Mouse (Mus musculus): ENCODE measurements around the gene Plac8.

DNA sequence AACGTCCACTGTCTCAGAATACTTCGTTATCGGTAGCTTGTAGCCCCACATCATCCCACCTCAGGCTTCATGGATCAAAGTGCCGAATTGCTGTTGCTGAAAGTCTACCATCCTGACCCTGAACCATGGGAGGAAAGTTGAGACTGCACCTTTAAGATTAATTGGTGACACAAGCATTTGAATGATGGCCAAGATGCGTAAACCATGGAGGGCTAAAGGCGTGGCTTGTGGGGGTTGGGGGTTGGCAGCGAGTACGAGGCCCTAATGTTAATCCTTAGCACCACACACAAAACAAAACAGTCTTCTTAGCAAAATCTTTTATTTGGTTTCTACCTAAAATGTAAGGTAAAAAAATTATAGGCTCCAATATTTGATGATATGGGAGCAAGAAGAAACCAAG lies 18.6 kb downstream of the Plac8 start:
- TF ChIP-seq MAX (IDR thresholded peaks at IDR 0.05) (no peak), USF1 (IDR thresholded peaks at IDR 0.05; ENCODE audit: low read depth) (no peak), MYOD1 (IDR thresholded peaks at IDR 0.05; ENCODE audit: control insufficient read depth, insufficient read length, low read depth) (no peak), CTCF (IDR thresholded peaks at IDR 0.05; ENCODE audit: control insufficient read depth, insufficient read depth, insufficient read length) (no peak), CEBPB (IDR thresholded peaks at IDR 0.05; ENCODE audit: low read depth) (no peak)
